Mouse (Mus musculus) gastrocnemius, adult 8-10 months (tissue): Measurements from ENCODE around the gene Dlx1. TPM values are rescaled to one million over a fixed set of nuclear protein-coding genes. Genes with fewer than 3 reads are reported as not detected.

Experiments
- DNase-seq, 2 experiments: peaks; one replicate each; pipeline ENCODE4 v3.0.0; 2022; ENCODE audit warnings: low spot score in 2 of 2
- total RNA-seq, 4 experiments: library from RNA; stranded (reverse); gene quantifications; 2 replicates each; pipeline ENCODE4 v1.2.4; 2022

Gene Dlx1
- total RNA-seq, 4 experiments from 2014 or later, result 0.12 TPM; not detected in 3

DNA sequence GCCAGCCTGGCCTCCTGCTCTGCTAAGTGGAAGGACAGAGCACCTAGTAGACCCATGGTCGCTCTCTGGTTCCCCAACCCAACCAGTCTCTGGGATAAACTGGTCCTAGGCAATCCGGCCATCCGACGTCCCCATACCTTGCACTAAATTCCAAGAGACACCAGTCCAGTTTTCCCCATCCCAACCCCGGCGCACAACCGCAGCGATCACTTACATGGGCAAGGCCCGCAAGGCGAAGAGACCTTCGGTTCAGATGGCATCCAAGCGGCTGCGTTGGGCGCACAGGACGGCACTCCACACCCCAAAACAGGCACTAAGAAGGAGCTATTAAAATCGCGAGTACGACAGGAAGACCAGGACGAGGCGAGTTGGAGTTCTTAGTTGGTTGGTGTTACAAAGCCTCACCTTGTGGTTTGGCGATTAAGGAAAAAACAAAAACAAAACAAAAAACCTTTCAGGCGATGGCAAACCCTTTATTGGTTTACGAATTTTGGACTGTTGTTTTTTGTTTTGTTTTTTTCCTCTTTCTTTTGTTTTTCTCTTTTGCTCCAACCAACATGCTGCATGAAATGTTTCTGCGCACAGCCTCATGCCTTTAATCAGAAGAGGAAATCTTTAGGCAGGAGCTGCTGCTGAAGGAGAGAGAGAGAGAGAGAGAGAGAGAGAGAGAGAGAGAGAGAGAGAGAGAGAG is 445 bp upstream of the Dlx1 start:
- DNase-seq, result no peak

DNA sequence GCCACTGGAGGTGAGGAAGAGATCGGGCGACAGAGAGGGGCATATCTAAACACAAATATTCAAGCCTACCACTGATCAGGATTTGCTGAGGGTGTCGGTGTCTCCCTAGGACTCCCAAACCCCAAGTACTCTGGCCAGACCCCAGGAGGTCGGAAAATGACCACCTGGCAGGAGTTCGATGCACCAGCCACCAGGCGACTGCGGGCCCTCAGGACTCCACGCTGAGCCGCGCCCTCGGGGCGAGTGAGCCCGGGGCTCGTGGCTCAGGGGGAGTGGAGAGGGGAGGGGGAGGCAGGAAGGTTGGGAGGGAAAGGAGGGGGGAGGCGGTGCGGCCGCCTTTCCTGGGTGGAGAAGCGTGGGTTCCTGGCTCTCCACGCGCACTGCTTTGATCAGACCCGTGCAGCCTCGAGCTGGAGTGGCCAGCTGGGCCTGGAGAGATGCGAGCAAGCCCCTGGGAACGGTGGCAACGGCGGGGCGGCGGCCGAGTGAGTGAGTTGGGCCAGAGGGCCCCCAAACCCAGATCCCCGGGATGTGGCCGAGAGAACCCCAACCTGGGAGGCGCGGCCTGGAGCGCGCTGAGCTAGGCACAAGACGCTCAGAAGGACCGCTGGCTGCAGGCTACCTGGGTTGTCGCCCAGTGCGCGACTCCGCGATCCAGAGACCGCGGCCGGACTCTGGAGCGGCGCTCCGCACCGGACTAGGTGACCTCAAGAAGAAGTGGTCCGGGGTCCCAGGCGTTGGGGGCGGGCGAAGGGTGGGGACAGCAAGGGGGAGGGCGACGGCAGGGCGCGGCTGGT is 999 bp downstream of the Dlx1 start:
- DNase-seq, result no peak

DNA sequence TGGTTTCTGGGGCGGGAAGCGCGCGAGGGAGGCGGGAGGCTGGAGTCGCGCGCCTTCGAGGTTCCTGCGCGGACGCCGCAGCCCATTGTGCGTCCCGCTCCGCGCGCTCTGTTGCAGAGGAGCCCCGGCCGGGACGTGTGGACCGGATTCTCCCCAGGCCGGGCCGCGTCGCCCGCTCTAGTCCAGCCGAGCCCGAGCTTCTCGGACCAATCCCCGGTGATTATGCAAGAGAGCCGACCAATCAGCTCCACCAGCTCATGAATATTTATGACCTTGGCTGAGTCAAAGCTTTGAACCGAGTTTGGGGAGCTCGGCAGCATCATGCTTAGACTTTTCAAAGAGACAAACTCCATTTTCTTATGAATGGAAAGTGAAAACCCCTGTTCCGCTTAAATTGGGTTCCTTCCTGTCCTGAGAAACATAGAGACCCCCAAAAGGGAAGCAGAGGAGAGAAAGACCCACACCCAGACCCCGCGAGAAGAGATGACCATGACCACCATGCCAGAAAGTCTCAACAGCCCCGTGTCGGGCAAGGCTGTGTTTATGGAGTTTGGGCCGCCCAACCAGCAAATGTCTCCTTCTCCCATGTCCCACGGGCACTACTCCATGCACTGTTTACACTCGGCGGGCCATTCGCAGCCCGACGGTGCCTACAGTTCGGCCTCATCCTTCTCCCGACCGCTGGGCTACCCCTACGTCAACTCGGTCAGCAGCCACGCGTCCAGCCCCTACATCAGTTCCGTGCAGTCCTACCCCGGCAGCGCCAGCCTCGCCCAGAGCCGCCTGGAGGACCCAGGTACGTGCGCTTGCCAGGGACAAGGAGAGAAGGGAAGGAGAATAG is 1.8 kb downstream of the Dlx1 start:
- DNase-seq, result peak; percentile 36 to 55

DNA sequence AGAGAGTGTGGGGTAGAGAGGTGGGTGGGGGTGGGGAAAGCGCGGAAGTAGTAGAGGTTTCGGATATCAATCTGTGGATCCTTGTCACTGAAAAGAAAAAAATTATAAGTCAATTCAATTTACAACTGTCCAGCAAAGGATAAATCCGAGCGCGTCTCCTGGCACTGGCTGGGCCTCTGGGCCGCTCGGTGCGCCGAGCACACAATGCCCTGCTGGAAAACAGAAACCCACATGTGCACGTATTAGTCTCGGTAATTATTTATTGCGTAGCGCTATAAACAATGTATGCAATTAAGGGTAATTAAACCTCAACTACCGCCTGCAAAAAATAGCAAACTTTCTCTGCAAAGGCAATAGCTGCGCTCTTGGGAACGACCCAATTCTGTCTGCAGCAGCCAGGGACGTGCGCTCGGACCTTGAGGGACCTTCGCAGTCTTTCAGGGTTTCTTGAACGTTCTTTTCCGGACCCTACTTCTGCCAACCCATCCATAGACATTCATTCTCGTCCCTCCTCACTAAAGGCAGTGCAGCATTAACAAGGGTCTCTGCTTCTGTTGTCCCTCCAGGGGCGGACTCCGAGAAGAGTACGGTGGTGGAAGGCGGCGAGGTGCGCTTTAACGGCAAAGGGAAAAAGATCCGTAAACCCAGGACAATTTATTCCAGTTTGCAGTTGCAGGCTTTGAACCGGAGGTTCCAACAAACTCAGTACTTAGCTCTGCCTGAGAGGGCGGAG is 2.6 kb downstream of the Dlx1 start:
- DNase-seq, result no peak

DNA sequence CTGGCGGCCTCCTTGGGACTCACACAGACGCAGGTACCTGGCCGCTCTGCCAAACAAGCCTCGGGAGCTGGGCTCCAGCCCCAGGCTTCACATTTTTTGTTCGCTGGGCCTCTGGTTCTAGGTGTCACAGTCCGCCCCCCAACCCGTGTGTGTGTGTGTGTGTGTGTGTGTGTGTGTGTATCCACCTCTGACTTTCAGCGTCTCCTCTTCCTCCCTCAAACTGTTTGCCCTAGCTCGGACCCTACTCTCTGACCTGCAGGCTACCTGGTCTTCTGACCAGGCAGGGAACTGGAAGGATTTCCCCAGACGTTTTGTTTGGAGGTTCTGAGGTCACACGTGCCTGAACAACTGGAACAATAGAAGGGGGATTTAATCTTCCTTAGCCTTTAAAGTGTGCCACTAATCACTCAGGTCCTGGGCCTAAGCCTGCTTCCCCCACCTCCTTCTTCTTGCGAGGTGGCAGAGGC is 3.2 kb downstream of the Dlx1 start:
- no peak for DNase-seq

DNA sequence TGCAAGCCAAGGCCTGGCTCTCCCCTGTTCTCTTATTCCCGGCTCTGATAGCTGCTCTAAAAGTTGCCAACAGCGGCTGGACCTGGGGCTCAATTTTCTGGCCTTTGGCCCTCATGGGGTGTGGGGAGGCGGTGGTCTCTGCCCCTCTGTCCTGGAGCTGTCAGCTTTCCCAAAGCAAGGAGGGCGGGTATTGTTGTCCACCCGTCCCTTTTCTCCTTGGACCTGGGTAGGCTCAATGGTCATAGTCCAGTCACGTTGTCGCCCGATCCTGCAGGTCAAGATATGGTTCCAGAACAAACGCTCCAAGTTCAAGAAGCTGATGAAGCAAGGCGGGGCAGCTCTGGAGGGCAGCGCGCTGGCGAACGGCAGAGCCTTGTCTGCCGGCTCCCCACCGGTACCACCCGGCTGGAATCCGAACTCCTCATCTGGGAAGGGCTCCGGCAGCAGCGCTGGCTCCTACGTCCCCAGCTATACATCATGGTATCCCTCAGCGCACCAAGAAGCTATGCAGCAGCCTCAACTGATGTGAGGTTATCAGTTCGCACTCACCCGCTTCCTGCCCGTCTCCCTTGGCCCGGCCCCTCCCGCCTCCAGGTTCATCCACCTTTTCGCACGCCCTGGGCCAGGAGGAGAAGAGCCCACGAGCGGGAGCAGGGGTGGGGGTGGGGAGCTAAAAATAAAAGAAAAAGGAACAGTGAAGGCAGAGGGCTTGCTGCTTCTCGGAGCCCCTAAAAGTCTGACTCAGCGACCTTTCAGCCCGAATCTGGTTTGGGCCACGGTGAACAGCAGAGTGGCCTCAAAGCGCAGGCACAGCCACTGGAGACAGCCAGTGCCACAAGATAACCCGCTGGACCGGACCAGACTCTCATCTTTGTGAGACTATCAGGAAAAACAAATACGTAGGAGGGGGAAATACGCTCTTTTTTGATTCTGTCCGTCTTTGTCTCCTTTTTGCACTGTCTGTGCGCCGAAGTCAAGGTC is 4.4 kb downstream of the Dlx1 start:
- no peak for DNase-seq

DNA sequence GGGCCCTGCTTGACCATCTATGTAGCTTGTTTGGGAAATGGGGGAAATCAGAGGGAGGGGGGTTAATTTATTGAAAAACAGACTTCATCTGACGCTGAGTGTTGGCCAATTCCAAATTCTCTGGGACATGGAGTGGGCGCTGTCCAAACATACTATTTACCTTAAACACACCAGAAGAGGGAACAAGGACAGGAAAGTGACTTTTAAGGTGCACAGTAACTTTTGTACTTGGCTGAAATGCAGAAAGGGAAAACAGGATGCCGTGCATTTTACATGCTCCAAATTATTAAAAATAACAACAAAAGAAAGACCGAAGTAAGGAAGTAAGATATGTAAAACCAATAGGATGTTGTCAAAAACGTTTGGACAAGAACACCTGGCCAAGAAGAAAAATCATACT is 5.2 kb downstream of the Dlx1 start:
- no peak for DNase-seq

DNA sequence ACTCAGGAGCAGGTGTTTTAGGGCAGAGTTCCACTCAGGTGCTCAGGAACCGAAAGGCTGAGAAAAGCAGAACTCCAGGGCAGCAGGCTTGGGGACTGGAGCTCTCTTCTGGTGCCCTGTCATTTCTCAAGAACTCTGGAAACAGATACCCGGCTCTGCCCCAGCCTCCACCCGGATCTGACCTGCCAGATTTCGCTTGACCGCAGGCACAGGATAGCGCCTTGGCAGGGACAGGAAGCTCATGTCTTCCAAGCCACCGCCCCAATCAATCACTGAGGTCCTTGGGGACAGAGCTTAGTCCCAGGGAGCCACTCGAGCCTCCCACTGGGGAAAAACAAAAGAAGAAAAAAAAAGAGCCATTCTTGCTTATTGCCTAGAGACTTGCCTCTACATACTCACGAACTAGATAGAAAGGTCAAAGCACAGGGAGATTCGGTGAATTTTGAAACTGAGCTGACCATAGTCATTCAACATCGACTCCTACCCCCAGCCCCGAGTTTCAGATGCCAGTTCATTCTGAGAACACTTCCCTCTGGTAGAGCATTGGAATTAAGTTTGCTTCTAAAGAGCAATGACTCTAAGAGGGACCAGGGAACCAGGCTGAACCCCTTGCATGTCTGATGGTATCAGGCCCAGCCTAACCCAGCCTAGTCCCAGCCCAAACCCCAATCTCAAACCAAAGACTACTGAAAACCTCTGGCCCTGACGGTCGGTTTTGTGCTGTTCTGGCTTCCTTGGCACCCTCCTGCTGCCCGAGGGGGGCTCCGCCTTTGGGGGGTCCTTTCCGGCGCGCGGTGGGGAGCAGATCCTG is 6.5 kb downstream of the Dlx1 start:
- DNase-seq, result no peak

DNA sequence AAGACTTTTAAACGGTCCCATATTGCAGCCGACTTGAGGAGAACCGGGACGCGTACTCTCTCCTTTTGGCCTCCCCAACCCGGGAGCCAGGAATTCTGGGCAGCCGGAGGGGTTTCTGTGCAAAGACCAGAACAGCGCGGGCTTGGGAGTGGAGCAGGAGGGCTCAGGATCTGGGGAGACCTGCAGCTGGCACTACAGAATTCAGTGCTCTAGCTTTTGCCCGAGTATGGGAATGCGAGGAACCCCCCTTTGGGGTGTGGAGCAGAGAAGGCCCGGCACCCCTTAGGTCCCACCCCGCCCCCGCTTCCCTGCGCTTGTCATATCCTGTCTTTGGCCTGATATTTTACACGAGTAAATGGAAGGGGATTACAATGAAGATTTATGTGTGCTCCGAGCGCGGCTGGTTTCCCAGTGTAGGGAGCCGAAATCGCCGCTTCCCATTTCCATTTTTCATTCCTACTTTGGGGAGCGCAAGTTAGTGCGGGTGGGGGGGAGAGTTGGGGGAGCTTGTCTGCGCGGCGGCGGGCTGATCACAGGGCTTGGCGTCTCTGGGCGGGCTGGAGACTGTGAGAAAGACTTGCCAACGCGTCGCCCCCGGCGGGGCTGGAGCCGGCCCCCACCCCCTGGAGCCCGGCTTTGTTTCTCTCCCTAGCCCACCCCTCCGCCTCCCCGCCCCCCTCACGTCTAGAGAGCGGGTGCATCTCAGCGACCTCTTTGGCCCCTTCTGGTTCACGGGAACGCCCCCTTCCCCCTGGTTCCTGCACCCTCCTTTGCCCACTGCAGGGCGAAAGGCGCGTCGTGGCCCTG is 12.9 kb downstream of the Dlx1 start:
- DNase-seq, result no peak

DNA sequence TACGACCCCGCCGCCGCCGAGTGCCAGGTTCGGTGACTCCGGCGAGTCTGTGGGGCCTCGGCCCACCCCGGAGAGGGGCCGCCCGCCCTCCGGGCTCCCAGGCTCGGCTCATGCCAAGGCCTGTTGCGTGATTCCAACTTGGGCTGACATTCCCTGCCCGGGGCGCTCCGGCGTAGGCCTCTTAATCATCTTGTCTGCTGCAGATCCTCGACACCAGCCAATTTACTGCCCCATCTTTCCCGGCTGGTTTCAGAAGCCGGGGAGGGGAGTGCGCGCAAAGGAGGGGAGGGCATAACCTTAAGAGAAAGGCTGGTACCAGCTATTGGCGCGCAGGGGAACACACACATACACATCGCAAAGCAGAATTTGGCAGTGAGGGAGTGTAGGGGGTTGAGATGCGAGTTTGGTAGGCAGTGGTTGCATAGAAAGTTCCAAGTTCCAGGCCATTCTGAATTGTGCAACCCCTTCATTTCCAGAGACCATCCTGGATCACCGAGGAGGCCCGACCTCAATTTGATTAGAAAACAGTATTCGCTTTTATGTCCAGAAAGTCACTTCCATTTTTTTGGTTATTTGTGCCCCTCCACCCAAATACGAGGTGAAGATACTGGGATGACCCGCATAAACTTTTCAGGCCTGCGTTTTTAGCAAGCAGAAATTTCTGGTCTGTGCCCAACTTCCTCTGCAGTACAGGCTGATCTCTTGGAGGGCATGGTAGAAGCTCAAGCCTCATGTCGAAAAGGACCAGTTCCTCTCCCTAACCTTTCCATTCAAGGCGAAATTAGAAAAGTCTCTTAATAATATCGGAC is 13.7 kb downstream of the Dlx1 start:
- DNase-seq, result no peak

DNA sequence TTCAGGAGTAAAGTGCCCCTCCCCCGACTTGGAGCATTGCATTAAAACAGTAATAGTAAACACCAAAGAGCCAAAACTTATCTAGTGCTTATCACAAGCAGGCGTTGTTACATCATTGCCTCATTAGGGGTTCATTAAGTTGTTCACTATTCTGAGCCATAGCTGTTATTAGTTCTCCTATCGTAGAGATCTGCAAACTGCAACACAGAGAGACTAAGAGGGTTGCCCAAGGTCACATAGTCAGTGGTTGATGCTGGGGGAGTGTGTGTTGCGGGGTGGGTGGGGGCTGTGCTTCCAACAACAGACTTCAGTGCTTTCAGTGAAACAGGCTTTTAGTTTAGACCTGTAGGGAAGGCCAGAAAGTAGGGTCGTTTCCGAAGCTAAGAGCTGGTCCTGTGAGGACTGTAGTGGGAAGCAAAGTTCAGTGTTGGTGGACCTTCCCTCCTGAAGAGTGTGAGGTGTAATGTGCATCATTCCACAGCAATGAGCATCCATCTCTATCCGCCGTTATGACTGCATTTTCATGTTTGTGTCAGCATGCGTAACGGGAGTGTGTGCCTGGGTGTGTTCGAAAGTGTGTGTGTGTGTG is 14.4 kb downstream of the Dlx1 start:
- no peak for DNase-seq

DNA sequence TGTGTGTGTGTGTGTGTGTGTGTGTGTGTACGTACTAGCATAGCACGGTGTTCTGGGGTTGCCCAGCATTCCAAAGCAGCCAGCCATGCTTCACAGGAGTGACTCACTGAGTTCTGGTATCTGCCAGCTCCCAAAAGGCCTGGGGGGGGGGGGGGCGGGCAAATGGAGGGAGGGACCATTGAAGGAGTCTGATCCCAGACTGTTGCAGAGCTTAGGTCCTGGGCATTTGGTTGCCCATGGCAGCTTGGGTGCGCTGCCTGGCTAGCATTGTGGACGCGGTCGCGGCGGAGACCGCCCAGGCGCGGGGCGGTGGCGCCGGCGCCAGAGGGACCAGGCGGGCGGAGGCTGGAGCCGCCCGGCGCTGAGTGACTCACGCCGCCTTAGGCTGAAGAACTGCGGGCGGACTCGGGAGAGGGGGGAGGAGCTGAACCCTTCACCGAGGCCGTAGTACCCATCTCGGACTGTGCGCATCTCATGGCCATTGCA is 14.9 kb downstream of the Dlx1 start:
- no peak for DNase-seq

DNA sequence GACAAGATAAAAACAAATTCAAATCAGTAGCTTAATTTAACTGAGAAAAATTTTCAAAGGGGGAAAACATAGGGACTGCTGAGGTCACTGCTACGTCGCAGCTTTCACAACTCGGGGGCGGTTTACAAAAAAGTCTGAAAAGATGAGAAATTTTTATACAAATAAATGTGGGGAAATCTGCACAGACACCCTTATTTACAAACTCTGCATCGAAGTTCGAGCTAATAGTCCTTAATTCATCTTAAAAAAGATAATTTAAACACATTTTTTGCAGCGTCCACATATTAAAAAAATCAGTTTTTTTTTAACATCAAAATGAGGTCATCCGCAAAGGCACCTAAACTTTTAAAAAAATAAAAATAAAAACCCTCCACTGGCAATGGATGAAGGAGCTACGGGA is 15.6 kb downstream of the Dlx1 start:
- DNase-seq, result no peak

DNA sequence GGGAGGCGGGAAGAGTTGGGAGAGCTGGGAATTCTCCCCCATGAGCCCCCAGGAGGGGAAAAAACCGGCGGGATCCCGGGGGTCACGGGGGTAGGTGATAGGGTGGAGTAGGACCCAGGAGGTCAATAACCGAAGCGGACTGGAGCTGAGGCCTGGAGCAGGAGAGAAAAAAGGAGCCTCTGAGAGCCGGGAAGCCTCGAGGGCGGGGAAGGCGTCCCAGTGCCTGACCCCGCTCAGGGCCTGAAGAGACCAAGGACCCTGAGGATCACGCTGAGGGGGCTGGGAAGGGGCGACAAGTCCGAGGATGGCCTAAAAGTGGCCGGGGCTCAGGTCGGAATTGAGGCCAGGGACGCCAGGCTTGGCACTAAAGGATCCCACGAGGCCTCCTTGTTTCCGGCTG is 16.0 kb downstream of the Dlx1 start:
- DNase-seq, result no peak

DNA sequence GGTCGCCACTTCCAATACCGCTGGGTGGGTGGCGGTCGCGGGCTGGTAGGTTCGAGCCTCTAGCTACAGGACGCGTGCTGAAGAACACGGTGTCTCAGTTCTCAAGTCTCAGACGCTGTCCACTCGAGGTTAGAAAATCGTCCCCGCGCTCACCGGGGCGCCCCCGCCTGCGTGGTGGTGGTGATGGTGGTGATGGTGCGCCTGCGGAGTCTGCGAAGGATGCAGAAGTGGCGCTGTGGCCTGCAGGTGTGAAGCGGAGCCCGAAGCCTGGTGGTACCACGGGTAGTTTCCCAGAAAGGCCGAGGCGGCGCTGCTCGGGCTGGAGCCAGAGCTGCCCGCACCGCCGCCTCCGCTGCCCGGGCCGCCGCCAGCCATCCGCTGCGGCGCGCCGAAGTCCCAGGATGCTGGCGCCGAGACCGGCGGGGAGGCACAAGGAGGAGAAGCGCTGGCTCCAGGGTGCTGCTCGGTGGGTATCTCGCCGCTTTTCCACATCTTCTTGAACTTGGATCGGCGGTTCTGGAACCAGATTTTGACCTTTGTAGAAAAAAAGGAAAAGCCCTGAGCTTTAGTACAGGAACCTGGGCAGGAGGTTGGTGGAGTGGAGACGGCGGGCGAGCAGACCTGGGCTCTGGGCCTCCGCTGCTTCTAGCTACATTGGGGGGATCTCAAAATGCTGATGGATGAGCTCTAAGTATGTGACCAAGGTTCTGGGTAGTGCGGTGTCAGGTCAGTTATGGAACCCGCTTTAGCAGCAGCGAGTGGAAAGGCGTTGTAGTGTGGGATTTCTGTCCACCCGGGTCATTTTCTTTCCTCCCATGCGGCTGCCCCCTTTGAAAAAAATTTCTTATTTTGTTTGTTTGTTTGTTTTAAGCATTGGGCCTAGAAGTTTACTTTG is 16.7 kb downstream of the Dlx1 start:
- DNase-seq, result no peak

DNA sequence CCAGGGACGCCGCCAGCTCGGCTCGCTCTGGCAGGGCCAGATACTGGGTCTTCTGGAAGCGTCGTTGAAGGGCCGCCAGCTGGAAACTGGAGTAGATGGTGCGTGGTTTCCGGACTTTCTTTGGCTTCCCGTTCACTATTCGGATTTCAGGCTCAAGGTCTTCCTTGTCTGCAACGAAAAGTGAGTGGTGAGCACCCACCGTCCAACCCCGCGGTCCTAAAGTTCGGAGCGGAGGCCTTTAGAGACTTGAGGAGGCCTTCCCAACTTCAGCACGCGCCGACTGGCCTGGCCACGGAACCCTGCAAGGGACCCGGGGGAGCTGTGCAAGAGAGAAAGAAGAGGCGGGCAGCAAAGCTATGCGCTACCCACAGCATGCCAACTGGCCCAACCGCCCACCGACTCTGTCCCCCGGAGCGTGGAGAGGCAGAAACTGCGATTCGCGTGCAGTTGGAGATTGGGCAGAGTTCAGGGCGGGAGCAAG is 17.5 kb downstream of the Dlx1 start:
- no peak for DNase-seq
